Mouse (Mus musculus) bone marrow, adult 2 months (tissue): Measurements from ENCODE around the gene Pecam1.

Source experiments
- CTCF ChIP-seq: fragments of 200-500 bp; IDR thresholded peaks from 2 replicates; pipeline ENCODE4 v1.5.1; 2011; ENCODE audit warnings: low read length, control low read depth; ENCODE audit not compliant: control insufficient read depth, insufficient read depth
- POLR2A ChIP-seq: fragments of 200-500 bp; IDR thresholded peaks from 2 replicates; pipeline ENCODE4 v1.6.1; 2011; ENCODE audit warnings: low read depth, mild to moderate bottlenecking, control low read depth, low read length, borderline replicate concordance; ENCODE audit not compliant: control insufficient read depth

DNA sequence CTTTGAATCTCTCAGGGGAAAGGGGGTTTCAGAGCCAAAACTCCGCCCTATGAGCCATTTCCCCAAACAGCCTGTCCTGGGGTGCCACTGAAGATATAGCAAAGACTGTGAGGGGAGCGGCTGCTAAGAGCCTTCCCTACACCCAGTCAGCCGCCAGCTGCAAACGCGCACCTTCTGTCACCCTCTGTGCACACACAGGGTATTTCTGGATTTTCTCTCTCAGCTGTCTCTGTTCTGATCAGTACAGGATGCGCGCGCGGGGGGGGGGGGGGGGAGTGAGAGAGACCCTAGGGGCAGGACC is 80.6 kb downstream of the Pecam1 start:
- TF ChIP-seq POLR2A (peak; percentile 42; the same call in 1 of the 2 replicates), CTCF (no peak)
